Mouse (Mus musculus) limb, embryonic 13.5 days (tissue): ENCODE measurements around the gene Ccdc186. TPM values are rescaled to one million over a fixed set of nuclear protein-coding genes. Genes with fewer than 3 reads are reported as not detected.

ENCODE experiments used
- ATAC-seq: fragments of 200-750 bp; cut with Nextera tagmentation; 2 replicates; pipeline ENCODE4 v1.8.0; 2017; ENCODE audit warnings: low read depth, moderate number of reproducible peaks, moderate TSS enrichment; ENCODE audit not compliant: low FRiP score
- H3K27ac ChIP-seq: fragments of 300-500 bp; sonication (generic); 2 replicates; pipeline ENCODE4 v1.5.1; 2015; ENCODE audit warnings: inconsistent platforms, mild to moderate bottlenecking, moderate library complexity
- H3K27me3 ChIP-seq: fragments of 300-500 bp; sonication (generic); 2 replicates; pipeline ENCODE4 v1.6.1; 2015; ENCODE audit warnings: mild to moderate bottlenecking, inconsistent platforms
- H3K36me3 ChIP-seq: fragments of 300-500 bp; sonication (generic); 2 replicates; pipeline ENCODE4 v1.6.1; 2015; ENCODE audit warnings: inconsistent platforms, mild to moderate bottlenecking, moderate library complexity
- H3K4me1 ChIP-seq: fragments of 300-500 bp; sonication (generic); 2 replicates; pipeline ENCODE4 v1.6.1; 2015; ENCODE audit warnings: inconsistent platforms
- H3K4me2 ChIP-seq: fragments of 300-500 bp; sonication (generic); replicated peaks from 2 replicates; pipeline ENCODE4 v1.6.1; 2015; ENCODE audit warnings: inconsistent platforms, mild to moderate bottlenecking, moderate library complexity
- H3K4me3 ChIP-seq: fragments of 300-500 bp; sonication (generic); 2 replicates; pipeline ENCODE4 v1.5.1; 2015; ENCODE audit warnings: moderate library complexity, mild to moderate bottlenecking, inconsistent platforms
- H3K9ac ChIP-seq: fragments of 300-500 bp; sonication (generic); 2 replicates; pipeline ENCODE4 v1.6.1; 2015; ENCODE audit warnings: mild to moderate bottlenecking, inconsistent platforms
- H3K9me3 ChIP-seq: fragments of 300-500 bp; sonication (generic); 2 replicates; pipeline ENCODE4 v1.6.1; 2016; ENCODE audit warnings: inconsistent platforms
- WGBS: fragments of 180-500 bp; shearing (Covaris S2); methylation state at CpG from one replicate; pipeline ENCODE4 v1.1.7; 2015; 5-methylcytosine and 5-hydroxymethylcytosine counted together
- polyA plus RNA-seq: library from polyadenylated mRNA; unstranded; fragments of >200 nt; fragmentation: Nextera tagmentation; extraction: Ambion mirVana; gene quantifications from 2 replicates; pipeline ENCODE4 v1.2.1, GENCODE M21; 2015

The Ccdc186 gene
- polyA plus RNA-seq, 1 experiment from 2014 or later = 26.9 TPM

- no peak overlapping the region for H3K27ac ChIP-seq
- H3K9ac ChIP-seq = no peak overlapping the region
- no peaks in the 10 kb centered on the region for H3K36me3 ChIP-seq
- WGBS = 66% methylated on average over 7 of the region's 7 CpGs
- ATAC-seq = no peak
- H3K9me3 ChIP-seq = no peaks in the 10 kb centered on the region
- H3K27me3 ChIP-seq = no peaks in the 10 kb centered on the region
- no peak overlapping the region for H3K4me3 ChIP-seq
- H3K4me1 ChIP-seq = peaks cover 13% of the 10 kb centered on the region
- no peak overlapping the region for H3K4me2 ChIP-seq
These were observed 76.9 kb downstream of the Ccdc186 start for GRCm38 (mm10) chr19:56745061-56745460.

Other genes starting within 250 kb of the Ccdc186 start
- 0.61 and 0.62 TPM in 2 replicates for gene Adrb1, start 100.0 kb downstream of the Ccdc186 start, polyA plus RNA-seq
- 2.1 and 2.2 TPM in 2 replicates for gene Tdrd1, start 4.0 kb upstream of the Ccdc186 start, polyA plus RNA-seq
- 4.5 and 4.8 TPM in 2 replicates for gene Vwa2, start 52.1 kb upstream of the Ccdc186 start, polyA plus RNA-seq
- 5.6 and 6.9 TPM in 2 replicates for gene Afap1l2, start 186.0 kb upstream of the Ccdc186 start, polyA plus RNA-seq